Mouse (Mus musculus): ENCODE measurements around the gene Scfd1. TPM values are rescaled to one million over a fixed set of nuclear protein-coding genes. Genes with fewer than 3 reads are reported as not detected.

Scfd1 gene
- polyA plus RNA-seq, 1 experiment from 2014 or later: 86.7 TPM

GRCm38 (mm10) chr12:51481246-51481645 is 103.9 kb downstream of the Scfd1 start:
- H3K4me1 ChIP-seq (ENCODE audit: control insufficient read depth, insufficient read depth, low read length): no peaks in the 10 kb centered on the region
- H3K9me3 ChIP-seq (ENCODE audit: control insufficient read depth, low read length): no peaks in the 10 kb centered on the region
- no peak overlapping the region for H3K27ac ChIP-seq (ENCODE audit: low read depth, low read length)
- no peaks in the 10 kb centered on the region for H3K27me3 ChIP-seq (ENCODE audit: control insufficient read depth, insufficient read depth, low read length)
- 95% methylated on average over 2 of the region's 2 CpGs for WGBS
- H3K36me3 ChIP-seq (ENCODE audit: control insufficient read depth, insufficient read depth, low read length): no peaks in the 10 kb centered on the region
- no peak for ATAC-seq (ENCODE audit: low read depth)
- H3K9ac ChIP-seq (replicated peaks; ENCODE audit: low read depth, low read length): no peak overlapping the region
- no peak overlapping the region for H3K4me3 ChIP-seq (ENCODE audit: low read depth, low read length)
- H3K4me2 ChIP-seq (ENCODE audit: low read depth, low read length): no peak overlapping the region

DNA sequence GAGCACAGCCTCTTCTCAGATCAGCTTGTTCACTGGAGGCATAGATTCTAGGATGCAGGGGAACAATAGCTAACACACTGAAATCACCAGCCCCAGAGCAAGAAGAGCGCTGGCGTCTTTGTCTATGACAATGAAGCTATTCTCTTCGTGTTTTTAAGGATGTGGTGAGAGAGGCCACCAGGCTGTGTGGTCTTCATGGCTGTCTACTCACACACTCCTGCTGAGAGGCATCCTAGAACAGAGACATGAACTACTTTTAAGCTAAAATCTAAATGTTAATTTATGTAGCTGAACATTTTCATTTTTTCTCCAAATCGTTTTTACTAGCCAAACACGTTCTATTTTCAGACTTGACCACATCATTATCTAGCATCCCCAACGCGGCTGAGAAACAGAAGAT is 114.7 kb downstream of the Scfd1 start:
- Histone ChIP-seq H3K9me3 (ENCODE audit: control insufficient read depth, low read length) (no peaks in the 10 kb centered on the region), H3K4me3 (ENCODE audit: low read depth, low read length) (no peak overlapping the region), H3K4me1 (ENCODE audit: control insufficient read depth, insufficient read depth, low read length) (no peaks in the 10 kb centered on the region), H3K4me2 (ENCODE audit: low read depth, low read length) (no peak overlapping the region), H3K27ac (ENCODE audit: low read depth, low read length) (no peak overlapping the region), H3K9ac (replicated peaks; ENCODE audit: low read depth, low read length) (no peak overlapping the region), H3K36me3 (ENCODE audit: control insufficient read depth, insufficient read depth, low read length) (no peaks in the 10 kb centered on the region), H3K27me3 (ENCODE audit: control insufficient read depth, insufficient read depth, low read length) (no peaks in the 10 kb centered on the region)
- 67% methylated on average over 7 of the region's 7 CpGs for WGBS
- ATAC-seq (ENCODE audit: low read depth): no peak

DNA sequence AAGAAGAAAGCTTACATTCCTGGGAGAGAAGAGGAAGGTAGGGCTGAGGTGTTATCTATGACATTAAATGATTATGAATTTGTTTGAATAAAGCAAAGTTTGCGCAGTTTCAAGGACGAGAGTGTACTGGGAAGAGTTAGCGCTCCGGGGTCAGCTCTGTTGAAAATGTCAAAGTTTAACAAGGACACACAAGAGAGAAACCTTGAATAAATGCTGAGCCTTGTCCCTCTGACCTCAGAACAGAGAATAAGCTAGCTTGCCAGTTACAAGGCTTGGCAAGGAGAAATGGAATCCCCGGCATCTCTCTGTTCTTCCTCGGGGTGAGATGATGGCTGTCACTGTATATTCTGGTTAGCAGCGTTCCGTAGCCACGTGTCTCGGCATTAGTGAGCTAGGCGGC is 116.2 kb downstream of the Scfd1 start:
- ATAC-seq (ENCODE audit: low read depth): no peak
- H3K27me3 ChIP-seq (ENCODE audit: control insufficient read depth, insufficient read depth, low read length): no peaks in the 10 kb centered on the region
- WGBS: 93% methylated on average over 11 of the region's 11 CpGs
- H3K27ac ChIP-seq (ENCODE audit: low read depth, low read length): no peak overlapping the region
- no peaks in the 10 kb centered on the region for H3K36me3 ChIP-seq (ENCODE audit: control insufficient read depth, insufficient read depth, low read length)
- no peak overlapping the region for H3K4me3 ChIP-seq (ENCODE audit: low read depth, low read length)
- H3K4me2 ChIP-seq (ENCODE audit: low read depth, low read length): no peak overlapping the region
- H3K9me3 ChIP-seq (ENCODE audit: control insufficient read depth, low read length): no peaks in the 10 kb centered on the region
- H3K9ac ChIP-seq (replicated peaks; ENCODE audit: low read depth, low read length): no peak overlapping the region
- H3K4me1 ChIP-seq (ENCODE audit: control insufficient read depth, insufficient read depth, low read length): no peaks in the 10 kb centered on the region

GRCm38 (mm10) chr12:51494641-51495040 is 117.3 kb downstream of the Scfd1 start:
- WGBS: 90% methylated on average over 20 of the region's 20 CpGs
- no peak overlapping the region for H3K4me2 ChIP-seq (ENCODE audit: low read depth, low read length)
- H3K9me3 ChIP-seq (ENCODE audit: control insufficient read depth, low read length): no peaks in the 10 kb centered on the region
- H3K4me1 ChIP-seq (ENCODE audit: control insufficient read depth, insufficient read depth, low read length): no peaks in the 10 kb centered on the region
- H3K27ac ChIP-seq (ENCODE audit: low read depth, low read length): no peak overlapping the region
- no peaks in the 10 kb centered on the region for H3K27me3 ChIP-seq (ENCODE audit: control insufficient read depth, insufficient read depth, low read length)
- ATAC-seq (ENCODE audit: low read depth): no peak
- H3K9ac ChIP-seq (replicated peaks; ENCODE audit: low read depth, low read length): no peak overlapping the region
- H3K4me3 ChIP-seq (ENCODE audit: low read depth, low read length): no peak overlapping the region
- no peaks in the 10 kb centered on the region for H3K36me3 ChIP-seq (ENCODE audit: control insufficient read depth, insufficient read depth, low read length)

Other genes starting within 250 kb of the Scfd1 start
- gene G2e3, start 29.4 kb upstream of the Scfd1 start, polyA plus RNA-seq (2014; fragmentation: Nextera tagmentation; extraction: Ambion mirVana): 16.5 and 18.4 TPM in 2 replicates
- gene Coch, start 215.8 kb downstream of the Scfd1 start, polyA plus RNA-seq (2014; fragmentation: Nextera tagmentation; extraction: Ambion mirVana): 14.7 and 15.3 TPM in 2 replicates